Mouse (Mus musculus): ENCODE results near the gene Galm. TPM values are rescaled to one million over a fixed set of nuclear protein-coding genes. Genes with fewer than 3 reads are reported as not detected.

The Galm gene
- polyA plus RNA-seq, 1 experiment: 9.3 TPM

DNA sequence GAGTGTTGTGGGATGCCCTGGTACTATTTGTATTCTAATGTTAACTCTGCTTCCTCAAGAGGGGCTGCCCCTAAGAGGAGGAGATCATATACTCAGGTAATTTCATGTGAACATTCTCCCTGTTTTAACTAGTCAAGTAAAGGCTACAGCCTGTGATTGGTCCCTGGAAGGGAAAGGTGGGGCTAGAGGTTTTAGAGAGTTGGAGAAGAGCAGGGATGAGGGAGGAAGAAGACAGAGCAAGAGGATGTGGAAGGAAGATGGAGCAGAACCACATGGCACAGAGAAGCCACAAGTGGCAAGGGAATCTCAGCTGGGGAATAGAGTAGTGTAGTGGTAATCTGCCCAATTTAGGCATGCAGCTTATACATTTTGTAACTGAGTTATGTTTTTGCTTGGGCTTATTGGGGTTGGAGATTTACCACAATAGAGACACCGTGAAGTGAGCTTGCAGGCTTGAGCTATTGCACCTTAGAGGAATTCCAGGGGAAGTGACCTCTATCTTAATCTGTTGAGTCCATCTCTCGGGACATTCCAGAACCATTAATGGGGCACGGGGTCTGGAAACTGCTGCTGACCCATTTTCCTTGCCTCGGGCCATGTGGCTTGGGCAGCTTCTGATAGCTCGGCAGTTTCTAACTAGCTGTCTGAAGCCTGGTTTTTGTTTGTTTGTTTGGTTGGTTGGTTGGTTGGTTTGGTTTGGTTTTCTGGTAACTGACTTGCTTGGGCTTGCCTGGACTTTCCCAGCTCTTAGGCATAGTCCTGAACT is 2.1 kb upstream of the Galm start:
- TF ChIP-seq CTCF (IDR thresholded peaks at IDR 0.05; ENCODE audit: borderline replicate concordance, control insufficient read depth, extremely low read depth, insufficient read depth, low read length, poor library complexity): no peak
- TF ChIP-seq POLR2A (IDR thresholded peaks at IDR 0.05; ENCODE audit: control insufficient read depth, extremely low read depth, insufficient read depth, low read length, poor library complexity): no peak
- Histone ChIP-seq H3K36me3 (ENCODE audit: control insufficient read depth, insufficient read depth, low read length) (no peaks in the 10 kb centered on the region), H3K4me1 (replicated peaks; ENCODE audit: control insufficient read depth, insufficient read depth, low read length) (peaks cover 11% of the 10 kb centered on the region), H3K27me3 (ENCODE audit: control insufficient read depth, insufficient read depth, low read length) (no peaks in the 10 kb centered on the region), H3K4me3 (ENCODE audit: control insufficient read depth, insufficient read depth, low read length) (no peak overlapping the region), H3K27ac (ENCODE audit: control insufficient read depth, insufficient read depth, low read length) (no peak overlapping the region)
- no peak for DNase-seq
- 97% methylated on average over 5 of the region's 5 CpGs for WGBS

- TF ChIP-seq POLR2A (IDR thresholded peaks at IDR 0.05; ENCODE audit: control insufficient read depth, extremely low read depth, insufficient read depth, low read length, poor library complexity) (no peak), CTCF (IDR thresholded peaks at IDR 0.05; ENCODE audit: borderline replicate concordance, control insufficient read depth, extremely low read depth, insufficient read depth, low read length, poor library complexity) (no peak)
Measured at GRCm38 (mm10) chr17:80126166-80126565, 1.1 kb upstream of the Galm start.

GRCm38 (mm10) chr17:80128476-80128990 is 1.3 kb downstream of the Galm start:
- Histone ChIP-seq H3K36me3 (ENCODE audit: control insufficient read depth, insufficient read depth, low read length) (no peaks in the 10 kb centered on the region), H3K27ac (ENCODE audit: control insufficient read depth, insufficient read depth, low read length) (no peak overlapping the region)

More at GRCm38 (mm10) chr17:80126166-80126565, 1.1 kb upstream of the Galm start:
- Histone ChIP-seq H3K36me3 (ENCODE audit: control insufficient read depth, insufficient read depth, low read length) (no peaks in the 10 kb centered on the region), H3K27me3 (ENCODE audit: control insufficient read depth, insufficient read depth, low read length) (no peaks in the 10 kb centered on the region), H3K4me1 (replicated peaks; ENCODE audit: control insufficient read depth, insufficient read depth, low read length) (peaks cover 15% of the 10 kb centered on the region), H3K4me3 (ENCODE audit: control insufficient read depth, insufficient read depth, low read length) (no peak overlapping the region), H3K27ac (ENCODE audit: control insufficient read depth, insufficient read depth, low read length) (no peak overlapping the region)
- DNase-seq: no peak
- WGBS: 96% methylated on average over 6 of the region's 6 CpGs

DNA sequence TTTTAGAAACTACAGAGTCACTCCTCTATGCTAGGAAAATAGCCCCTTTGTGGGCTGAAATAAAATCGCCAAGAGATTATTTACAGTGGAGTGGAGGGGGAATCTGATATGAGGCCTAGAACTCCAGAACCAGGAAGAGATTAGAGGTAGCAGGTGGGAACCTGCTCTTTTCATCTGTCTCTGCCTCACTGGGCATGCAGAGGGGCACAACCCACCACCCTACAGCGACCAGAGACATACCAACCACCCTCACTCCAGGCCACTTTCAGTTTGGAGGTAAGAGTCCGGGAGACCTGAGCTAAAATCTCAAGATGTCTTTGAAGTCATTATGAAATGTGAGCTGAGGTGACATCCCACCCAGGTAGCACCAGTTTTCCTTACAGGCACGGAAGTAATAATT is 2.1 kb downstream of the Galm start:
- TF ChIP-seq CTCF (IDR thresholded peaks at IDR 0.05; ENCODE audit: borderline replicate concordance, control insufficient read depth, extremely low read depth, insufficient read depth, low read length, poor library complexity): no peak
- TF ChIP-seq POLR2A (IDR thresholded peaks at IDR 0.05; ENCODE audit: control insufficient read depth, extremely low read depth, insufficient read depth, low read length, poor library complexity): no peak
- WGBS: 88% methylated on average over 4 of the region's 4 CpGs
- H3K27me3 ChIP-seq (ENCODE audit: control insufficient read depth, insufficient read depth, low read length): no peaks in the 10 kb centered on the region
- H3K36me3 ChIP-seq (ENCODE audit: control insufficient read depth, insufficient read depth, low read length): no peaks in the 10 kb centered on the region
- H3K4me1 ChIP-seq (replicated peaks; ENCODE audit: control insufficient read depth, insufficient read depth, low read length): peaks cover 19% of the 10 kb centered on the region
- H3K4me3 ChIP-seq (ENCODE audit: control insufficient read depth, insufficient read depth, low read length): no peak overlapping the region
- H3K27ac ChIP-seq (ENCODE audit: control insufficient read depth, insufficient read depth, low read length): no peak overlapping the region
- DNase-seq: no peak

More at GRCm38 (mm10) chr17:80128476-80128990, 1.3 kb downstream of the Galm start:
- WGBS: 91% methylated on average over 13 of the region's 13 CpGs
- TF ChIP-seq POLR2A (IDR thresholded peaks at IDR 0.05; ENCODE audit: control insufficient read depth, extremely low read depth, insufficient read depth, low read length, poor library complexity) (no peak), CTCF (IDR thresholded peaks at IDR 0.05; ENCODE audit: borderline replicate concordance, control insufficient read depth, extremely low read depth, insufficient read depth, low read length, poor library complexity) (no peak)
- Histone ChIP-seq H3K4me3 (ENCODE audit: control insufficient read depth, insufficient read depth, low read length) (no peak overlapping the region), H3K27me3 (ENCODE audit: control insufficient read depth, insufficient read depth, low read length) (no peaks in the 10 kb centered on the region), H3K4me1 (replicated peaks; ENCODE audit: control insufficient read depth, insufficient read depth, low read length) (peaks cover 19% of the 10 kb centered on the region)
- no peak for DNase-seq

DNA sequence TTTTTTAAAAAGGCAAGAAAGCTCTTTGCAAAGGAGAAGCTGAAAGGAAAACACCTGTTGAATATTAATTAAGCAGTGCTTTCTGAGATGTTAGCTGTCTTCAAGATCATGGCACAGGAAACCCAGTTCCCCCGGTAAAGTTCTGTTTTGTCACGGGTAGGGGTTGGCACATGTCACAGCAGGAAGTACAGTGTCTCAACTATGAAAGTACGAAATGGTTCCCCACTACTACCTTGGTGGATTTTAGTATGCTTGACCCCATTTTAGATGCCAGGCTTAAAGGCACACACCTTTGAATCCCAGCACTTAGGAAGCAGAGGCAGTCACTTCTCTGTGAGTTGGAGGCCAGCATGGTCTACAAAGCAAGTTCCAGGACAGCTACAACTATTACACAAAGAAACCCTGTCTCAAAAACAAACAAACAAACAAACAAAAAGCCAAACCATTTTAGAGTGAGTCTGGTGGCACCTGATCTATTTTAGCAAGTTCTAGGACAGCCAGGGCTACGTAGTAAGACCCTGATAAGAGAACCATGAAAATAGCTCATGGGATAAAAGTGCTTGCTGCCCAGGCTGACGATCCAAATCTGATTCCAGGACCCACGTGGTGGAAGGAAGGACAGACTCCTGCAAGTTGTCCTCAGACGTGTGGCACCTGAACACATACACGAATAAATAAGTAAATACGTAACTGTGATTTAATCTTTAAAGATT is 3.6 kb downstream of the Galm start:
- TF ChIP-seq POLR2A (IDR thresholded peaks at IDR 0.05; ENCODE audit: control insufficient read depth, extremely low read depth, insufficient read depth, low read length, poor library complexity): no peak
- Histone ChIP-seq H3K4me1 (replicated peaks; ENCODE audit: control insufficient read depth, insufficient read depth, low read length) (peaks cover 19% of the 10 kb centered on the region), H3K27me3 (ENCODE audit: control insufficient read depth, insufficient read depth, low read length) (no peaks in the 10 kb centered on the region), H3K4me3 (ENCODE audit: control insufficient read depth, insufficient read depth, low read length) (no peak overlapping the region), H3K36me3 (ENCODE audit: control insufficient read depth, insufficient read depth, low read length) (no peaks in the 10 kb centered on the region), H3K27ac (ENCODE audit: control insufficient read depth, insufficient read depth, low read length) (peak overlapping the region; percentile 21; the same call in 1 of the 2 replicates)
- 67% methylated on average over 9 of the region's 9 CpGs for WGBS
- DNase-seq: no peak

GRCm38 (mm10) chr17:80131431-80131766 is 4.1 kb downstream of the Galm start:
- H3K27me3 ChIP-seq (ENCODE audit: control insufficient read depth, insufficient read depth, low read length): no peaks in the 10 kb centered on the region
- H3K36me3 ChIP-seq (ENCODE audit: control insufficient read depth, insufficient read depth, low read length): no peaks in the 10 kb centered on the region
- DNase-seq: no peak
- TF ChIP-seq CTCF (IDR thresholded peaks at IDR 0.05; ENCODE audit: borderline replicate concordance, control insufficient read depth, extremely low read depth, insufficient read depth, low read length, poor library complexity): no peak
- TF ChIP-seq POLR2A (IDR thresholded peaks at IDR 0.05; ENCODE audit: control insufficient read depth, extremely low read depth, insufficient read depth, low read length, poor library complexity): no peak
- WGBS: 92% methylated on average over 1 of the region's 1 CpGs
- H3K27ac ChIP-seq (ENCODE audit: control insufficient read depth, insufficient read depth, low read length): no peak overlapping the region
- no peak overlapping the region for H3K4me3 ChIP-seq (ENCODE audit: control insufficient read depth, insufficient read depth, low read length)
- peaks cover 19% of the 10 kb centered on the region for H3K4me1 ChIP-seq (replicated peaks; ENCODE audit: control insufficient read depth, insufficient read depth, low read length)
